Comparison of ENCODE assay signal across 8 mouse cellular contexts in genomic region chr17:33940981-33941380, GRCm38 (mm10). TPM values are rescaled to one million over a fixed set of nuclear protein-coding genes. Genes with fewer than 3 reads are reported as not detected.
A peak's percentile ranks its signal among the peaks of the same experiment; 100 is the strongest.
DNase-seq lines count a peak whose midpoint lies in the region; ATAC-seq and TF ChIP-seq lines count a peak whose summit lies in the region.

No protein-coding gene starts in this region.

- H3K27ac ChIP-seq in kidney, embryonic 16.5 days (ENCODE audit: low read length): no peak overlapping the region
- no peak overlapping the region for H3K27ac ChIP-seq in forebrain, postnatal 0 days (ENCODE audit: low read depth, low read length)
- H3K27ac ChIP-seq in liver, postnatal 0 days (ENCODE audit: low read depth): 0 out of 2 replicates have a peak overlapping the region, but pooled peaks have one; percentile 70

- peak overlapping the region; percentile 97 for H3K4me3 ChIP-seq in kidney, embryonic 16.5 days (ENCODE audit: low read length)
- peak overlapping the region; percentile 68 for H3K4me3 ChIP-seq in forebrain, postnatal 0 days (ENCODE audit: low read depth, low read length)
- H3K4me3 ChIP-seq in liver, postnatal 0 days (ENCODE audit: low read depth, low read length): peak overlapping the region; percentile 84

- H3K27me3 ChIP-seq in kidney, embryonic 16.5 days (ENCODE audit: insufficient read depth, low read length): no peaks in the 10 kb centered on the region
- no peaks in the 10 kb centered on the region for H3K27me3 ChIP-seq in forebrain, postnatal 0 days (ENCODE audit: insufficient read depth, low read length)
- H3K27me3 ChIP-seq in liver, postnatal 0 days (ENCODE audit: insufficient read depth, low read length): no peaks in the 10 kb centered on the region

- no peak for ATAC-seq in kidney, embryonic 16.5 days (ENCODE audit: low FRiP score, low TSS enrichment)
- ATAC-seq in forebrain, postnatal 0 days: no peak
- ATAC-seq in liver, postnatal 0 days: 0 out of 2 replicates have a peak, but pooled peaks have one; percentile 1

- peaks cover 45% of the 10 kb centered on the region for H3K36me3 ChIP-seq in kidney, embryonic 16.5 days (ENCODE audit: insufficient read depth, low read length)
- peaks cover 38% of the 10 kb centered on the region for H3K36me3 ChIP-seq in forebrain, postnatal 0 days (ENCODE audit: insufficient read depth)
- peaks cover 16% of the 10 kb centered on the region for H3K36me3 ChIP-seq in liver, postnatal 0 days (replicated peaks; ENCODE audit: insufficient read depth, low read length)

- 3% methylated on average over 26 of the region's 26 CpGs for WGBS in kidney, embryonic 16.5 days
- WGBS in forebrain, postnatal 0 days: 3% methylated on average over 26 of the region's 26 CpGs
- under 1% methylated on average over 26 of the region's 26 CpGs for WGBS in liver, postnatal 0 days (ENCODE audit: insufficient replicate concordance)

- peaks cover 17% of the 10 kb centered on the region for H3K4me1 ChIP-seq in kidney, embryonic 16.5 days (ENCODE audit: insufficient read depth, low read length)
- H3K4me1 ChIP-seq in forebrain, postnatal 0 days (ENCODE audit: insufficient read depth): peaks cover 12% of the 10 kb centered on the region
- H3K4me1 ChIP-seq in liver, postnatal 0 days (ENCODE audit: insufficient read depth): peaks cover 21% of the 10 kb centered on the region

- peak overlapping the region; percentile 89 for H3K9ac ChIP-seq in kidney, embryonic 16.5 days (replicated peaks; ENCODE audit: low read length)
- H3K9ac ChIP-seq in forebrain, postnatal 0 days: peak overlapping the region; percentile 71
- peak overlapping the region; percentile 79 for H3K9ac ChIP-seq in liver, postnatal 0 days (replicated peaks)

- H3K4me2 ChIP-seq in kidney, embryonic 16.5 days (replicated peaks; ENCODE audit: low read depth, low read length): peak overlapping the region; percentile 95
- peak overlapping the region; percentile 93 for H3K4me2 ChIP-seq in forebrain, postnatal 0 days (ENCODE audit: low read depth)
- peak overlapping the region; percentile 96 for H3K4me2 ChIP-seq in liver, postnatal 0 days (ENCODE audit: low read depth, low read length)

- no peak for TF ChIP-seq CTCF in forebrain, postnatal 0 days (IDR thresholded peaks at IDR 0.05; ENCODE audit: low read depth)
- TF ChIP-seq CTCF in liver, postnatal 0 days (IDR thresholded peaks at IDR 0.05; ENCODE audit: low read depth): no peak

- H3K9me3 ChIP-seq in kidney, embryonic 16.5 days (ENCODE audit: low read length): no peaks in the 10 kb centered on the region
- no peaks in the 10 kb centered on the region for H3K9me3 ChIP-seq in forebrain, postnatal 0 days (ENCODE audit: low read length)
- no peaks in the 10 kb centered on the region for H3K9me3 ChIP-seq in liver, postnatal 0 days (ENCODE audit: low read length)

- DNase-seq in kidney, adult 18-20 months: no peak
- peak; percentile 62 for DNase-seq in NIH3T3 (ENCODE audit: low read depth)
- DNase-seq in forebrain, postnatal 0 days: no peak
- peak; percentile 64 for DNase-seq in liver, postnatal 0 days
- DNase-seq in cerebellum, adult 9-10 months: no peak
- no peak for DNase-seq in right cerebral cortex, postnatal 36 days (ENCODE audit: low spot score in 2 of 2)
- no peak for DNase-seq in embryo, embryonic 11 days

- TF ChIP-seq EP300 in liver, postnatal 0 days (IDR thresholded peaks at IDR 0.05; ENCODE audit: low read depth): no peak

RNA-seq across cellular contexts. Expression of gene Wdr46, which starts 0.5 kb away (rescaled TPM):
- polyA plus RNA-seq in kidney, embryonic 16.5 days (2015; fragmentation: Nextera tagmentation; extraction: Ambion mirVana): 32.7 and 37.7 TPM in 2 replicates
- total RNA-seq in forebrain, postnatal 0 days (2014; rRNA removed): 18.9 and 21.9 TPM in 2 replicates
- polyA plus RNA-seq in forebrain, postnatal 0 days (2015; fragmentation: Nextera tagmentation; extraction: Ambion mirVana): 15.9 and 23.2 TPM in 2 replicates
- polyA plus RNA-seq in liver, postnatal 0 days (2015; fragmentation: Nextera tagmentation; extraction: Ambion mirVana): 12.7 and 12.8 TPM in 2 replicates

RNA-seq across cellular contexts. Expression of gene Pfdn6, which starts 0.8 kb away (rescaled TPM):
- polyA plus RNA-seq in kidney, embryonic 16.5 days (2015; fragmentation: Nextera tagmentation; extraction: Ambion mirVana): 168 and 174 TPM in 2 replicates
- 57.0 and 78.4 TPM in 2 replicates for total RNA-seq in forebrain, postnatal 0 days (2014; rRNA removed)
- 173 and 185 TPM in 2 replicates for polyA plus RNA-seq in forebrain, postnatal 0 days (2015; fragmentation: Nextera tagmentation; extraction: Ambion mirVana)
- 82.2 and 85.5 TPM in 2 replicates for polyA plus RNA-seq in liver, postnatal 0 days (2015; fragmentation: Nextera tagmentation; extraction: Ambion mirVana)

RNA-seq across cellular contexts. Expression of gene B3galt4, which starts 10.3 kb away (rescaled TPM):
- polyA plus RNA-seq in kidney, embryonic 16.5 days (2015; fragmentation: Nextera tagmentation; extraction: Ambion mirVana): 6.2 and 6.9 TPM in 2 replicates
- 11.5 and 11.7 TPM in 2 replicates for total RNA-seq in forebrain, postnatal 0 days (2014; rRNA removed)
- polyA plus RNA-seq in forebrain, postnatal 0 days (2015; fragmentation: Nextera tagmentation; extraction: Ambion mirVana): 8.3 and 9.8 TPM in 2 replicates
- polyA plus RNA-seq in liver, postnatal 0 days (2015; fragmentation: Nextera tagmentation; extraction: Ambion mirVana): 2.2 and 2.4 TPM in 2 replicates

RNA-seq across cellular contexts. Expression of gene Rgl2, which starts 11.6 kb away (rescaled TPM):
- 35.9 and 38.0 TPM in 2 replicates for polyA plus RNA-seq in kidney, embryonic 16.5 days (2015; fragmentation: Nextera tagmentation; extraction: Ambion mirVana)
- 75.7 and 76.3 TPM in 2 replicates for total RNA-seq in forebrain, postnatal 0 days (2014; rRNA removed)
- polyA plus RNA-seq in forebrain, postnatal 0 days (2015; fragmentation: Nextera tagmentation; extraction: Ambion mirVana): 24.1 and 27.1 TPM in 2 replicates
- 6.8 and 7.4 TPM in 2 replicates for polyA plus RNA-seq in liver, postnatal 0 days (2015; fragmentation: Nextera tagmentation; extraction: Ambion mirVana)

RNA-seq across cellular contexts. Expression of gene Vps52, which starts 14.6 kb away (rescaled TPM):
- 51.9 and 54.7 TPM in 2 replicates for polyA plus RNA-seq in kidney, embryonic 16.5 days (2015; fragmentation: Nextera tagmentation; extraction: Ambion mirVana)
- total RNA-seq in forebrain, postnatal 0 days (2014; rRNA removed): 46.2 and 46.8 TPM in 2 replicates
- 59.6 and 66.1 TPM in 2 replicates for polyA plus RNA-seq in forebrain, postnatal 0 days (2015; fragmentation: Nextera tagmentation; extraction: Ambion mirVana)
- 12.5 and 13.4 TPM in 2 replicates for polyA plus RNA-seq in liver, postnatal 0 days (2015; fragmentation: Nextera tagmentation; extraction: Ambion mirVana)

Comparison
In these comparisons a context has a peak if more than half of its experiments do, and no peak if none do; other contexts are left out.
1. DNase-seq: peak in NIH3T3 (single experiment) and liver, postnatal 0 days (single experiment); none in kidney, adult 18-20 months (single experiment), forebrain, postnatal 0 days (single experiment), cerebellum, adult 9-10 months (single experiment), right cerebral cortex, postnatal 36 days (0 of 2) and embryo, embryonic 11 days (single experiment).
2. Peak in every context shown above with its lines, with median percentiles within 50 percentile points of each other: H3K4me2 ChIP-seq, H3K4me3 ChIP-seq and H3K9ac ChIP-seq.